Mouse (Mus musculus): ENCODE measurements around the gene Dlgap4.

DNA sequence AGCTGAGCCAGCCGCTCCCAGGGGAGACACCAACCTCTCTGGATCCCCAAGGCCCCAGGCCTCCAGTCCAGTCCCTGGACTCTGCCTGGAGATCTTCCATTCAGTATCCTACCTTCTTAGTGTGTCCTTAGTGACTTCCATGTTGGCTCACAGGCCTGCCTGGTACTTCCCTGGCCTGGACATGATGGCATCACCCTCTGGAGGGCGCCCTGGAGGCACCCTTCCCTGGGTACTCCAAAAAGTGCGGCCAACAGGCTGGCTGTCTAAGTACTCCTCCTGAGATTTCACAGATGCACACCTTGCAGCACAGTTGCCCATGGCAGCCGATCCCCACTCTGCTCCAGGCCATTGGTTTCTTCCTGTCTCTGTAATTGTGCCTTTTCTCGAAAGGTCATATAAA is 42.1 kb downstream of the Dlgap4 start:
- TF ChIP-seq CTCF (conservative IDR thresholded peaks at IDR 0.05; ENCODE audit: low read length): peak; percentile 20
- TF ChIP-seq NANOG (IDR thresholded peaks at IDR 0.05; ENCODE audit: borderline replicate concordance, low read length): no peak
- TF ChIP-seq POU5F1 (IDR thresholded peaks at IDR 0.05; ENCODE audit: borderline replicate concordance, low read length): no peak
